Mouse (Mus musculus) CD4-positive helper T cell, adult 2 months (primary cell): ENCODE measurements around the gene Clec2g.
A peak's percentile ranks its signal among the peaks of the same experiment; 100 is the strongest.
"Not testable (repeated sequence)": the region's sequence is repeated elsewhere in the genome, so short reads cannot be mapped to it uniquely, and the experiment has no call there.

Source experiments
- DNase-seq: peaks from one replicate; pipeline ENCODE4 v3.0.0-alpha.2; 2012; ENCODE audit warnings: low read depth, missing footprints, low spot score

The Clec2g gene

GRCm38 (mm10) chr6:128971394-128972039 is 37.3 kb downstream of the Clec2g start:
- DNase-seq: no peak

- no peak for DNase-seq
These were observed 38.0 kb downstream of the Clec2g start for GRCm38 (mm10) chr6:128972156-128972555.

GRCm38 (mm10) chr6:128972687-128973438 is 38.7 kb downstream of the Clec2g start:
- peak; percentile 53 for DNase-seq

GRCm38 (mm10) chr6:128973439-128973697 is 39.2 kb downstream of the Clec2g start:
- DNase-seq: no peak

GRCm38 (mm10) chr6:128974850-128975249 is 40.7 kb downstream of the Clec2g start:
- not testable (repeated sequence) for DNase-seq

- no peak for DNase-seq
These were observed 42.0 kb downstream of the Clec2g start for GRCm38 (mm10) chr6:128976194-128976593.

- DNase-seq: not testable (repeated sequence)
These were observed 47.9 kb downstream of the Clec2g start for GRCm38 (mm10) chr6:128981951-128982541.

GRCm38 (mm10) chr6:128992337-128992736 is 58.2 kb downstream of the Clec2g start:
- no peak for DNase-seq

GRCm38 (mm10) chr6:128992753-128993152 is 58.6 kb downstream of the Clec2g start:
- peak; percentile 38 for DNase-seq

GRCm38 (mm10) chr6:128993221-128993620 is 59.0 kb downstream of the Clec2g start:
- DNase-seq: no peak

- DNase-seq: no peak
These were observed 60.2 kb downstream of the Clec2g start for GRCm38 (mm10) chr6:128994336-128994735.

GRCm38 (mm10) chr6:128994742-128995141 is 60.6 kb downstream of the Clec2g start:
- DNase-seq: no peak

GRCm38 (mm10) chr6:128995250-128996053 is 61.3 kb downstream of the Clec2g start:
- DNase-seq: no peak

- DNase-seq: no peak
These were observed 62.0 kb downstream of the Clec2g start for GRCm38 (mm10) chr6:128996054-128996767.

- no peak for DNase-seq
These were observed 62.7 kb downstream of the Clec2g start for GRCm38 (mm10) chr6:128996768-128997442.

GRCm38 (mm10) chr6:129001392-129001791 is 67.2 kb downstream of the Clec2g start:
- DNase-seq: no peak

- DNase-seq: no peak
These were observed 74.4 kb downstream of the Clec2g start for GRCm38 (mm10) chr6:129008552-129008951.

GRCm38 (mm10) chr6:129009846-129010504 is 75.8 kb downstream of the Clec2g start:
- not testable (repeated sequence) for DNase-seq

- no peak for DNase-seq
These were observed 76.3 kb downstream of the Clec2g start for GRCm38 (mm10) chr6:129010505-129010873.

- DNase-seq: not testable (repeated sequence)
These were observed 77.8 kb downstream of the Clec2g start for GRCm38 (mm10) chr6:129012012-129012411.
